Mouse (Mus musculus) intestine, embryonic 16.5 days (tissue): ENCODE results near the gene Camk1d. TPM values are rescaled to one million over a fixed set of nuclear protein-coding genes. Genes with fewer than 3 reads are reported as not detected.
"Not testable (repeated sequence)": the region's sequence is repeated elsewhere in the genome, so short reads cannot be mapped to it uniquely, and the experiment has no call there.

Experiments used
- ATAC-seq: fragments of 200-750 bp; cut with Nextera tagmentation; 2 replicates; pipeline ENCODE4 v1.8.0; 2017; ENCODE audit warnings: moderate TSS enrichment, moderate library complexity
- H3K27ac ChIP-seq: fragments of 300-500 bp; sonication (generic); 2 replicates; pipeline ENCODE4 v1.5.1; 2014; ENCODE audit warnings: mild to moderate bottlenecking, low read length
- H3K27me3 ChIP-seq: fragments of 300-500 bp; sonication (generic); replicated peaks from 2 replicates; pipeline ENCODE4 v1.6.1; 2014; ENCODE audit warnings: low read length, control low read depth, mixed read lengths; ENCODE audit not compliant: control insufficient read depth, insufficient read depth
- H3K36me3 ChIP-seq: fragments of 300-500 bp; sonication (generic); 2 replicates; pipeline ENCODE4 v1.6.1; 2014; ENCODE audit warnings: low read length, control low read depth; ENCODE audit not compliant: control insufficient read depth, insufficient read depth
- H3K4me1 ChIP-seq: fragments of 300-500 bp; sonication (generic); 2 replicates; pipeline ENCODE4 v1.6.1; 2014; ENCODE audit warnings: low read length, control low read depth, mixed read lengths; ENCODE audit not compliant: control insufficient read depth, insufficient read depth
- H3K4me2 ChIP-seq: fragments of 300-500 bp; sonication (generic); 2 replicates; pipeline ENCODE4 v1.6.1; 2014; ENCODE audit warnings: low read depth, low read length, control low read depth
- H3K4me3 ChIP-seq: fragments of 300-500 bp; sonication (generic); 2 replicates; pipeline ENCODE4 v1.5.1; 2014; ENCODE audit warnings: mild to moderate bottlenecking, low read length
- H3K9ac ChIP-seq: fragments of 300-500 bp; sonication (generic); 2 replicates; pipeline ENCODE4 v1.6.1; 2014; ENCODE audit warnings: low read depth, low read length
- H3K9me3 ChIP-seq: fragments of 300-500 bp; sonication (generic); 2 replicates; pipeline ENCODE4 v1.6.1; 2016; ENCODE audit warnings: low read length, control low read depth; ENCODE audit not compliant: control insufficient read depth
- WGBS: fragments of 180-500 bp; shearing (Covaris S2); extraction: QIAGEN DNeasy Blood & Tissue Kit; methylation state at CpG from one replicate; pipeline ENCODE4 v1.1.7; 2014; 5-methylcytosine and 5-hydroxymethylcytosine counted together
- polyA plus RNA-seq: library from polyadenylated mRNA; unstranded; fragments of >200 nt; fragmentation: Nextera tagmentation; extraction: Ambion mirVana; gene quantifications from 2 replicates; pipeline ENCODE4 v1.2.1, GENCODE M21; 2015

Camk1d gene
- polyA plus RNA-seq, 1 experiment from 2014 or later: 23.1 TPM

GRCm38 (mm10) chr2:5553264-5553663, 161.1 kb downstream of the Camk1d start:
- Histone ChIP-seq H3K27me3 (no peaks in the 10 kb centered on the region), H3K9me3 (no peaks in the 10 kb centered on the region), H3K4me3 (no peak overlapping the region), H3K27ac (no peak overlapping the region), H3K4me2 (no peak overlapping the region), H3K9ac (no peak overlapping the region), H3K4me1 (peaks cover 4% of the 10 kb centered on the region), H3K36me3 (peaks cover 4% of the 10 kb centered on the region)
- no peak for ATAC-seq
- WGBS: 92% methylated on average over 3 of the region's 3 CpGs

- no peak overlapping the region for H3K9ac ChIP-seq
- no peak for ATAC-seq
- H3K27me3 ChIP-seq: no peaks in the 10 kb centered on the region
- no peak overlapping the region for H3K4me2 ChIP-seq
- H3K36me3 ChIP-seq: peaks cover 4% of the 10 kb centered on the region
- H3K27ac ChIP-seq: no peak overlapping the region
- 94% methylated on average over 5 of the region's 5 CpGs for WGBS
- peaks cover 4% of the 10 kb centered on the region for H3K4me1 ChIP-seq
- no peak overlapping the region for H3K4me3 ChIP-seq
- H3K9me3 ChIP-seq: no peaks in the 10 kb centered on the region
These were observed 162.5 kb downstream of the Camk1d start for GRCm38 (mm10) chr2:5551758-5552255.

- Histone ChIP-seq H3K36me3 (peaks cover 4% of the 10 kb centered on the region), H3K4me2 (no peak overlapping the region), H3K4me3 (no peak overlapping the region), H3K27ac (peak overlapping the region; percentile 78), H3K9ac (no peak overlapping the region), H3K4me1 (peaks cover 4% of the 10 kb centered on the region), H3K27me3 (no peaks in the 10 kb centered on the region), H3K9me3 (no peaks in the 10 kb centered on the region)
- ATAC-seq: peak; percentile 95
- WGBS: 68% methylated on average over 2 of the region's 2 CpGs
These were observed 165.0 kb downstream of the Camk1d start for GRCm38 (mm10) chr2:5549334-5549733.

- no peak overlapping the region for H3K9ac ChIP-seq
- no peaks in the 10 kb centered on the region for H3K27me3 ChIP-seq
- peaks cover under 1% of the 10 kb centered on the region for H3K36me3 ChIP-seq
- ATAC-seq: peak; percentile 49
- no peak overlapping the region for H3K4me2 ChIP-seq
- H3K9me3 ChIP-seq: no peaks in the 10 kb centered on the region
- WGBS: 90% methylated on average over 4 of the region's 4 CpGs
- H3K4me1 ChIP-seq: peaks cover 7% of the 10 kb centered on the region
- no peak overlapping the region for H3K4me3 ChIP-seq
- peak overlapping the region; percentile 78 for H3K27ac ChIP-seq
These were observed 165.4 kb downstream of the Camk1d start for GRCm38 (mm10) chr2:5548872-5549271.

- Histone ChIP-seq H3K27me3 (no peaks in the 10 kb centered on the region), H3K36me3 (no peaks in the 10 kb centered on the region), H3K9me3 (no peaks in the 10 kb centered on the region), H3K9ac (no peak overlapping the region), H3K4me3 (no peak overlapping the region), H3K4me1 (peaks cover 13% of the 10 kb centered on the region), H3K27ac (no peak overlapping the region), H3K4me2 (no peak overlapping the region)
- 77% methylated on average over 3 of the region's 3 CpGs for WGBS
- ATAC-seq: no peak
These were observed 173.4 kb downstream of the Camk1d start for GRCm38 (mm10) chr2:5540870-5541269.

GRCm38 (mm10) chr2:5539894-5540293, 174.4 kb downstream of the Camk1d start:
- H3K9me3 ChIP-seq, H3K4me2 ChIP-seq, H3K27ac ChIP-seq, ATAC-seq, H3K36me3 ChIP-seq, H3K27me3 ChIP-seq, H3K9ac ChIP-seq, H3K4me3 ChIP-seq: not testable (repeated sequence)
- H3K4me1 ChIP-seq: peaks cover 13% of the 10 kb centered on the region
- WGBS: 68% methylated on average over 3 of the region's 3 CpGs

- 0 out of 2 replicates have a peak, but pooled peaks cover 7% of the 10 kb centered on the region for H3K36me3 ChIP-seq
- no peaks in the 10 kb centered on the region for H3K27me3 ChIP-seq
- WGBS: 60% methylated on average over 2 of the region's 2 CpGs
- no peaks in the 10 kb centered on the region for H3K9me3 ChIP-seq
- no peak overlapping the region for H3K27ac ChIP-seq
- no peak overlapping the region for H3K4me3 ChIP-seq
- no peak overlapping the region for H3K4me2 ChIP-seq
- H3K4me1 ChIP-seq: no peaks in the 10 kb centered on the region; the same call in 1 of the 2 replicates
- ATAC-seq: no peak
- no peak overlapping the region for H3K9ac ChIP-seq
These were observed 180.4 kb downstream of the Camk1d start for GRCm38 (mm10) chr2:5533868-5534267.

GRCm38 (mm10) chr2:5529992-5530391, 184.3 kb downstream of the Camk1d start:
- Histone ChIP-seq H3K9me3 (no peaks in the 10 kb centered on the region), H3K4me2 (no peak overlapping the region), H3K27me3 (no peaks in the 10 kb centered on the region), H3K4me1 (no peaks in the 10 kb centered on the region), H3K36me3 (0 out of 2 replicates have a peak, but pooled peaks cover 7% of the 10 kb centered on the region), H3K9ac (no peak overlapping the region), H3K27ac (no peak overlapping the region), H3K4me3 (no peak overlapping the region)
- WGBS: 74% methylated on average over 2 of the region's 2 CpGs
- ATAC-seq: no peak

GRCm38 (mm10) chr2:5519221-5519669, 195.1 kb downstream of the Camk1d start:
- ATAC-seq: no peak
- no peak overlapping the region for H3K4me2 ChIP-seq
- H3K27me3 ChIP-seq: no peaks in the 10 kb centered on the region
- peaks cover 9% of the 10 kb centered on the region; the same call in 1 of the 2 replicates for H3K4me1 ChIP-seq
- H3K4me3 ChIP-seq: no peak overlapping the region
- H3K27ac ChIP-seq: no peak overlapping the region
- no peaks in the 10 kb centered on the region for H3K9me3 ChIP-seq
- WGBS: 76% methylated on average over 8 of the region's 8 CpGs
- no peak overlapping the region for H3K9ac ChIP-seq
- H3K36me3 ChIP-seq: no peaks in the 10 kb centered on the region

GRCm38 (mm10) chr2:5515106-5515505, 199.2 kb downstream of the Camk1d start:
- no peak for ATAC-seq
- Histone ChIP-seq H3K27ac (no peak overlapping the region), H3K36me3 (no peaks in the 10 kb centered on the region), H3K9ac (no peak overlapping the region), H3K9me3 (no peaks in the 10 kb centered on the region), H3K4me3 (no peak overlapping the region), H3K4me1 (0 out of 2 replicates have a peak, but pooled peaks cover 3% of the 10 kb centered on the region), H3K4me2 (no peak overlapping the region), H3K27me3 (no peaks in the 10 kb centered on the region)
- 89% methylated on average over 2 of the region's 2 CpGs for WGBS
